Mouse (Mus musculus) urinary bladder, adult 2 months (tissue): ENCODE data around the gene Abcc5. TPM values are rescaled to one million over a fixed set of nuclear protein-coding genes. Genes with fewer than 3 reads are reported as not detected.
"Not testable (repeated sequence)": the region's sequence is repeated elsewhere in the genome, so short reads cannot be mapped to it uniquely, and the experiment has no call there.

Experiments
- DNase-seq: peaks from one replicate; pipeline ENCODE4 v3.0.0; 2022; ENCODE audit warnings: low spot score
- polyA plus RNA-seq: library from polyadenylated mRNA; depleted of rRNA; stranded (reverse); fragments of >200 nt; gene quantifications from 2 replicates; pipeline ENCODE4 v1.2.3, GENCODE M21; 2012; rRNA removed

The Abcc5 gene
- polyA plus RNA-seq: 128 and 170 TPM in 2 replicates

DNA sequence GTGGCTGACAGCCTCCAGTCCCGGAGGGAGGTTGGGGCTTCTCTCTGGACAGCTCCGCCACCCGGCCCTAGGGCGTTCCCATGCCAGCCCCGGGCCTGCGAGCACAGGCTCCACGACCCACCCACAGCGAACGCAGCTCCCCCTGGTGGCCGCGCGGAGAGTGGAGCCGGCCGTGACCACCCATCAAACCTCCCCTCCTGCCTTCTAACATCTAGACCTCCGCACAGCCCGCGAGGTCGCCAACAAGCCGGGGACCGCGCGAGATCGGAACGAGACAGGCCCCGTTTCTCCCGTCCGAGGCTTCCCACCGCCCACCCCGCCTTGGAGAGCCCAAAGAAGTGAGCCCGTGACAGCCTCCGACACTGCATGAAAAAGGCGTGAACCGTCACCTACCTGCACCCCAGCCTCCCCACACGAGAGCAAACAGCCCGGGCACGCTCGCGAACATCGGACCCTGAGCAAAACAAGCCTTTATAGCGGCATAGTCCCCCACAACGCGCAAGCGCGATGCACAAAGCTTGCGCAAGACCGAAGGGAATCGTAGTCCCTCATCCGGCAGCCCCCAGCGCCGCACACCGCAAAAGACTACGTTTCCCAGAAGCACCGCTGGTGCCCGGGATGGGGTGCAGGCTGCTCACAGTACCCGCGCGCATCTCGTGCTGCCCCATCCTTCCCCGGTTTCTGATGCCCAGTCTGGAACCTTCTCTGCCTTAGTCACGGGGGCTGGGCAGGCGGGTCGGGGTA is at the start of gene Abcc5:
TSS of gene Abcc5 (minus strand) at position 540 of the 744 bp plus-strand sequence.
- peak; percentile 86 for DNase-seq

DNA sequence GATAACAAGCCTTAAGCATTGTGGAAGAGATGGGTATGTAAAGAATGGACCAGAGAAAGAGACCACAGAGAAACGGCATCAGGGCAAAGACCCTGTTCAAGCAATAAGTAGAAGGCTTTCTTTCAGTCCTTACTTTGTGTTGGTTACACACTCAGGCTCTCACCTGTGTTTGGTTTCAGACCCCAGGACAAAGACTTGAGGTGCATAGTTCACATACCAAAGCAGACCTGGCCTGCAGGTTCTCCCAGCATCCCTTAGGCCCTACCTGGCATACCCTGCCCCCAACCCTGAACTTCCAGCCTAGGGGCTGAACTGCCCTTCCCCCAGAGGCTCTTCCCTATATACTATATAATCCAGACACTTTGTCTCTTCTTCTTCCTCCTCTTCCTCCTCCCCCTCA is 49.1 kb upstream of the Abcc5 start:
- DNase-seq: no peak

DNA sequence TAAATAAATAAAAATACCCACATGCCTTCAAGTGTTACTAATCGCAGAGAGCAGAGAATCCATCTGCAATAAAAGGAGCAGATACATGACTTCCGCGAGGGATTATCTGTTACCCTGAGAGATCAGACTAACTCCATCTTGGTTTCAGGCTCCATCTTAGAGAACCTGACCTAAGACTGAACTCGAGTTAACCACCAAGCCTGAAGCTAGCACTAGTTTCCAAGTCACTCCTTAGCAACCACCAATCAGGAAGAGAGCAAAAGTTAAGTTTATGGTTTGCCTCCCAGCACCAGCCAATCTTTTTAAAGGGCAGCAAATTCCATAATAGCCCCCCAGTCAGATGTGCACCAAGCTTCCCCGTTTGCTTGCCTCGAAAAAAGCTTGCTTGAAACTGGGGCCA is 48.6 kb upstream of the Abcc5 start:
- no peak for DNase-seq

DNA sequence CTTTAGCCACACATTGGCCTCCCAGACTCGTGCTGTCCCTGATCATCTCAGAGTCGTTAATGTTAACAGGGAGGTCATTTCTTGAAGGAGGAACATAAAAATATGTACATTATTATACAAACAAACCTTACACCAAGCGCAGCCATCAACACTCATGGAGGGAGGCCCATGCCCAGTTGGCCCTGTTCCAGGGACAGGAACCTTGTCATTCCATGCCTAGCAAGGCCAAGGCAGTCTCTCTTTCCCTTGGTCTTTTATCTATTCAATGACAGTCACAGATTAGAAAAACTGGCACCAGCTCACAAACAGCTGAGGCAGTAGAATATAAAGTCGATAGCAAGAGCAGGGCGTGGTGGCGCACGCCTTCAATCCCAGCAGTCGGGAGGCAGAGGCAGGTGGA is 48.0 kb upstream of the Abcc5 start:
- no peak for DNase-seq

DNA sequence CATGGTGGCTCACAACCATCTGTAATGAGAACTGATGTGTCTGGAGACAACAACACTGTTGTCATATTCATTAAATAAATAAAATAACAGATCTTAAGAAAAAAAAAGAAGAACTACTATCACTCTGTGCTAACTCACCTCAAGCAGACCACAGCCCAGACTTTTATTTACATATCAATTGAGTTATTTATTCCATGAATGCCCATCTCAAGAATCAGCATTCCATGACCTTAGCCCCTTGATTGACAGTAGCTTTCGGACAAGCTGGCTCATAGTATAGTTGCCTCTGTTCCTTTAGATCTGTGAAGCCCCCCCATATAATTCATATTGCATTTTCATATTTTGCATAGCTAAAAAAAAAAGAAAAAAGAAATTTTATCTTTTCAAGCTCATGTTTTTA is 47.6 kb upstream of the Abcc5 start:
- DNase-seq: no peak

DNA sequence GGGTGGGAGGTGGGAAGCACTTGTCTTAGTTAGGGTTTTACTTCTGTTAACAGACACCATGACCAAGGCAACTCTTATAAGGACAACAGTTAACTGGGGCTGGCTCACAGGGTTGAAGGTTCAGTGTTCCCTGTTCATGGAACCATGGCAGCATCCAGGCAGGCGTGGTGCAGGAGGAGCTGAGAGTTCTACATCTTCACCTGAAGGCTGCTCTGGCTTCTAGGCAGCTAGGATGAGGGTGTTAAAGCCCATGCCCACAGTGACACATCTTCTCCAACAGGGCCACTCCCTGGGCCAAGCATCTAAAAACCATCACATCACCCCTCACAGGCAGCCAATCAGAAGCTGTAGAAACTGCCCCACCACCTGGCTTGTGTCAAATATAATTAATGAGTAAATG is 45.5 kb upstream of the Abcc5 start:
- no peak for DNase-seq

DNA sequence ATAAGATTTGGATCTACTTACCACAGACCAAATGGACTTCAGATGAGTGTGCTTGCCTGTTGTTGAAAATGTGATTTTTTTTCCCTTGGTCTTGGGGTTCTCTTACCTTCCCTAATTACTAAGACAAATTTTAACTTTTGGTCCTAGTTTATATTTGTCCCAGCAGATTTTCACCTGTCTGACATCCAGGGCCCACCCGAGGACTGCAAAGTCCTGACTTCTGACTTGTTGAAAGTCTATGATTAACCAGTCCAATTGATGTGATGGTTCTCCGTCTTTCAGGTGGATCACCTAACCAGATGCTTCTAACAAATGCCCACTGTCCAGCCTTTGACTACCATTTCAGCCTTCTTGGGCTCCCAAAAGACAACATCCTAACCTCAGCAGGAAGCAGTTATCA is 44.8 kb upstream of the Abcc5 start:
- DNase-seq: no peak

DNA sequence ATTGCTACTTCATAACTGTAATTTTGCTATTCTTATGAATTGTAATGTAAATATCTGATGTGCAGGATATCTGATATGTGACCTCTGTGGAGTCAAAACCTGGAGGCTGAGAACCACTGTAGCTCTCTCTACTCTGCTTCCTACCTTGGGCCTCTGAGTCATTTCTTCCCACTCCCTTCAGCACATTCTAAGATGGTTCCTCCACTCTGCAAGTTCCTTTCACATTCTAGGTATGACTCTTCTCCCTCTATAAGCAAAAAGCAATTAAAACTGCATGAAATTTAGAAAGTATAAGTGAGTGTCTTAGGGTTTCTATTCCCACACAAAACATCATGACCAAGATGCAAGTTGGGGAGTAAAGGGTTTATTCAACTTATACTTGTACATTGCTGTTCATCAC is 38.5 kb upstream of the Abcc5 start:
- DNase-seq: no peak

DNA sequence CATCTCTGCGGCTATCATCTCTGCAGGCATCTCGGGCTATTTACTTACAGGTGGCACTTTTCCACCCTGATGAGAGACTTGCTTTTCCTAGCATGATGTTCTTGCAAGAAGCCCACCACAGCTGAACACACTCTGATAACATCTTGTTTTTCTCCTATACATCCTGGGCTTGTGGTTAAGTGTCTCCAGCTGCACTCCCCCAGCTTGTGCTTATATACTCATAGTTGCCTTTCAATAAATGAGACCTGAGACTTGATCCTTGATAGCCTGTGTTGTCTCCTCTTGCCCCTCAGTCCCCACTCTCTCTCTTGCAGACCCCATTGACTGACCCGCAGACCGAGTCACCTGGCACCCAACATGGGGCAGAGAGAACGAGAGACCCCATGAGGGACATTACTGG is 32.5 kb upstream of the Abcc5 start:
- not testable (repeated sequence) for DNase-seq

DNA sequence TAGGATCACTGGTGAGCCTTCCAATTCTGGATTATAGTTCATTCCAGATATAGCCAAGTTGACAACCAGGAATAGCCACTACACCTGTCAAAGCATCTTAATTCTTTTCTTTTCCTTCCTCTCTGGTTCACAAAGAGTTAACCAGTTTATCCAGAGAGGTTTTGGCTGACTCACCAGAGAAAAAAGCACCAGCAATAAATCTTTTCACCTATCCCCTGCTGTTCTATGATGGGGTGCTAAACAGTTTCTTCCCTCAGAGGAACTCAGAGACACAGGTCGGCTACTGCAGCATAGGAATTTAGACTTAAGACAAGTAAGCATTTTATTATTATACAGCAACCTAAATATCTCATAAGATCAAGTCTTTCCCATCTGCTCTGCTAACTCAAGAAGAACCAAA is 29.9 kb upstream of the Abcc5 start:
- no peak for DNase-seq

DNA sequence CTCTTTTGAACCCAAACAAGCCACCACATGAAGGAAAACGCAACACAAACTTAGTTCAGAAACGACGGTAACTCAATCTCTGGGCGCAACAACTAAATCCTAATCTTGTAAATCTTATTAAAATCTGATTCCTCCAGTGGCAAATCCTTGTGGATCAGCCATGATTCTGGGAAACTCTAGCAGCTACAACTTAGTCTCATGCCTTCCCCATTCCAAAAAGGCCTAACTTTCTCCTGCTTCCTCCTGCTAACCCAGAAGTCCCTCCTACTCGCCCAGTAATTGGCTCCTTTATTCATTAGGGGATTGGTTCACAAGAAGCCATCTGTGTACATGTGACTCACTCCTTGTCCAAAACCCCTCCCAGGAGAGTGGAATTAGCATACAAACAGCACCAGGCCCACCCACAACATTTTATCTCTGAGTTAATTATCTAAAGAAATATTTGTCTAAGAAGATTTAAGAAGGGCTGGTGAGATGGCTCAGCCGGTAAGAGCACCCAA is 28.0 kb upstream of the Abcc5 start:
- DNase-seq: no peak

DNA sequence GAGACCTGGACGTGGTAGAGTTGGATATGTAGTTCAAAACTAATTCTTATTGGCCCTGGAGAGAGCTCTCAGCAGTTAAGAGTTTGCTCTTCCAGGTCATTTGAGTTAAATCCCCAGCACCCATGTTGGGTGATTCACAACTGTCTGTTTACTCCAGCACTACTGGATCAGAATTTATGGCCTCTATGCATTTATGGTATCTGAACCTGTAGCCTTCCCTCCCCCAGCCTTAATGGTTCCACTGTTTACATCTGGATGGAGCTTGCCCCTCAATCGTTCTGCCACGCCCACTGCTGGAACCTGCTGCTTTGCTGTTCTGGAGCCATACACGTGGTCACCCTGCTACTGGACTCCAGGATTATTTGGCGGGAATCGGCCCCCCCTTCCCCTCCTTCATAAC is 25.6 kb upstream of the Abcc5 start:
- DNase-seq: no peak

DNA sequence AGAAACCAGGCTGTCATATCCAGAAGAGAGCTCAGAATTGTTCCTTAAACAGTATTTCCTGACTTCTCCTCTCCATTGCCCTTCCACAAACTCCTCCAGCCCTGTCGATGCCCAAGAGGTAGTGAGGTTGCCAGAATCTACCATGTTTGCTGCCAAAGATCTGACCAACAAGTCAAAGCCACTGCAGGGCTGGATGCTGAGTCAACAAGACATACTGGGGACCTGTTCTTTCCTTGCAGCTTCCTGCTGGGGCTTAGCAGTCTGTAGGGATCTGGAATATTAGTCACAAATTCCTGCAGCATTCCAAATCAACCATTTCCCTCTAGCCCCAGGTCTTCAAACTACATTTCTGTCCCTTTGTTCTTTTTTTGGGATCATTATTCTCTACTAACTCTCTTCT is 19.7 kb upstream of the Abcc5 start:
- DNase-seq: no peak

DNA sequence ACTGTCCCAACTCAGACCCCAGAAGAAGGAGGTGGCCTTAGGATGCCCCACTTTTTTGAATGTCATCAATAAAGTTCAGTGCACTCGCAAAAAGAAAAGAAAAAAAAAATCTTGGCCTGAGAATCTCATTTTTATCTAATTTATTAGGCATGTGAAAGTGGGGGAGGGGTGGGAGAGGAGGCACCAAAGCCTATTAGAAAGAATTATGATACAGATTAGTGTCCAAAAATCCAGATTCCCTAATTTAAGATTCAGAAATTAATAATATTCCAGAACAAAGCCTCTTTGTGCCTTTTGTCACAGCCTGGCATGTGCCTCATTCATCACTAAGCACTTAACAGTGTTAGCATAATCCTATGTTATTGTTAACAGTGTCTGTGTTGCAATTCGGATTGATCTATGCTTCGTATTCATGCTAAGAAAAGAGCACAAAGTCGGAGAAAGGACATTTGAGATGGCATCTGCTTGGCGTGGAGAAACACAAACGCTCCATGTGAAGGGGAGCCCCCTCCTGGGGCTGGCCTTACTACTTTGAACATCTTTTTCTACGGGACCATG is 18.7 kb upstream of the Abcc5 start:
- no peak for DNase-seq

DNA sequence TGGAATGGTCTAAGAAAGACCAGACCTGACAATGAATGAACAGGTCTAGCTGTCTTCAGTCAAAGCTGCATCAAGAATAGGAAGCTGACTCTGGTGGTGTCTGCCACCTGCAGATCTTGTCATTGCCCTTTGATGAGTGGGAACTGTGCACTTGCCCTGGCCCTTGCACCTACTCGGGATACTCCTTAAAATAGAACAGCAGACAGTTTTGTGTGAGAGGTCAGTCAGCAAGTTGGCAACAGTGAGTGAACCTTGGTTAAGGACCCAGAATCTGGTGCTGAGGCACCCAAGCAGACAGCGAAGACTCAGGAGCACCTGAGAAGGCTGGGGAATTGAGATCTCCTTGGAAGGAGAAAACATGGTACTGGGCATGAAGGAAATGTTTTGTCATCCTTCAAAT is 16.7 kb upstream of the Abcc5 start:
- no peak for DNase-seq

DNA sequence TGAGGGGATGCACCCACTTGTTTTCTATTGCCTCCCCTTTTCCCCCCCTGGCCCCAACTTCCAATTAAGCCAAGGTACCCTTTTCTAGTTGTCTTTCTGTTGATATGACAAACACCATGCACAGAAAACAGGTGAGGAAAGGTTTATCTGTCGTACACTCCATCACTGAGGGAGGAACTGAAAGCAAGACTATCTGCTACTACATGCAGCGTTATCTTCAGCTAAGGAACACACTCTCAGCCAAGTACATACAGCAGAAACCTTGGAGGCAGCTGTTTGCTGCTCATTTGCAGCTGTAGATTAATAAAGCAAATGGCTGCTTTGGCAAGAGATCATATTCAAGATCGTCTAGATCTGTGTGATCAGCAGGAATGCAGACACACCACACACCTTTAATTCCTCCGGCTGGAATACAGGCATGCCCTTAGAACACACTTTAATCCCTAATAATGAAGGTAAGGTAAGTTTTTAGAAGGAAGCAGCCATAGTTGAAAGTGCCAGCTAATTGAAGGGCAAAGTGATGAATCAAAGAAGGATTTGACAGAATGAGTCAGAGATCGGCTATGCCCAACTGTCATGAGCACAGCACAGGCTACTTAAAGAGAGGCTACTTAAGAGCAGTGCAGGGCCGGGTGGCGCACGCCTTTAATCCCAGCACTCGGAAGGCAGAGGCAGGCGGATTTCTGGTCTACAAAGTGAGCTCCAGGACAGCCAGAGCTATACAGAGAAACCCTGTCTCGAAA is 12.7 kb upstream of the Abcc5 start:
- no peak for DNase-seq

DNA sequence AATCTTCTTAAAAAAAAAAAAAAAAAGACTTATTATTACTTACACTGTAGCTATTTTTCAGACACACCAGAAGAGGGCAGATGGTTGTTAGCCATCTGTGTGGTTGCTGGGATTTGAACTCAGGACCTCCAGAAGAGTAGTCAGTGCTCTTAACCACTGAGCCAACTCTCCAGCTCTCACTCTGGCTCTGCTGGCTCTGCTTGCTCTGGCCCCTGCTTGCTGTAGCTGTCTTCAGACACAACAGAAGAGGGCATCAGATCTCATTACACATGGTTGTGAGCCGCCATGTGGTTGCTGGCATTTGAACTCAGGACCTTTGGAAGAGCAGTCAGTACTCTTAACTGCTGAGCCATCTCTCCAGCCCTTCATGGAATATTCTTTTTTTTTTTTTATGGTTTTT is 11.9 kb upstream of the Abcc5 start:
- not testable (repeated sequence) for DNase-seq

DNA sequence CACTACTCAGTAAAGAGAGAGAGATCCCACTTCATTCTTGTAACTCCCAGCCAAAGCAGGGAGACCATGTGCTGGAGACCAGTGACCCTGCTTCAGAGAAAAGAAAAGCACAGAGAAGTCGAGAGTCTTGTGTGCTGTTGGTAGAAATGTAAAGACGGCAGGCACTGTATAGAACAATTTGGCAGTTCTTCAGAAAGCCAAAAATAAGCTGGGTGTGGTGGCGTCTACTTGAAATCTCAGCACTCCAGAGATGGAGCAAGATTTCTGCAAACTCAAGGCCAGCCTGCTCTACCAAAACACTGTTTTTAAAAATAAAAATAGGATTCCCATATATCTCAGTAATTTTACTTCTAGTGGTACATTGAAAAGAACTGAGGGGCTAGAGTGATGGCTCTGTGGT is 10.1 kb upstream of the Abcc5 start:
- no peak for DNase-seq

DNA sequence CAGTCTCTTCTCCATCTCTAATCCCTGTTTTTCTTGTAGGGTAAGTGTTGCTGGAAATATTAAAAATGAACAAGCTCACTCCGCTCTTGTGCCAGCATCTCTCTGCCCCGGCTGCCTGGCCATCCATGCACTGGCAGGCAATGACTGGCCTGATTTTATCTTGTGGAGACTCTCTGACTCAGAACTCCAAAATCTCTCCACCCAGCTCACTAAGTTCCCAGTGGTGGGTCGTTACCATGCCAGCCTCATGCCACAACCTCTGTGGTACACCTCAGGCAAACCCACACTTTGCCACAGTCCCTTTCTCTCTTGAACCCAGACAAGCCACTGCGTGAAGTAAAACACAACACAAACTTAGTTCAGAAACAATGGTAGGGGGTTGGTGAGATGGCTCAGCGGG is 3.1 kb upstream of the Abcc5 start:
- DNase-seq: no peak

DNA sequence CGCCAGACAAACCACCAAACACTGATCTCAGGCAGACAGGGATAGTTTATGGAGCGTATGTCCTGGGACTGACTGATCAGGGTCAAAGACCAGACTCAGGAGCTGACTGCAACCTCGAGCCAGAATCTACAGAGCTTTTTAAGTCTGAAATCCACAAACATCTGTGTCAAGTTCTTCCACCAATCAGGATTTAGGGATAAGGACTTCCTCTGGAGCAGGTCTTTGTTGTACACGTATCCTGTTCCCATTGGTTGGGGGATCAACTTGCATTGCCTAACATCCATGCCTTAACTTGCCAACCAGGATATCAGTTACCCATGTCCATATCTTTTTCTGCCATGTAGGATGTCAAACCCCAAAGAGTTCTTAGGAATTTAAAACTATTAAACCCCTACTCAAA is 1.4 kb upstream of the Abcc5 start:
- no peak for DNase-seq

DNA sequence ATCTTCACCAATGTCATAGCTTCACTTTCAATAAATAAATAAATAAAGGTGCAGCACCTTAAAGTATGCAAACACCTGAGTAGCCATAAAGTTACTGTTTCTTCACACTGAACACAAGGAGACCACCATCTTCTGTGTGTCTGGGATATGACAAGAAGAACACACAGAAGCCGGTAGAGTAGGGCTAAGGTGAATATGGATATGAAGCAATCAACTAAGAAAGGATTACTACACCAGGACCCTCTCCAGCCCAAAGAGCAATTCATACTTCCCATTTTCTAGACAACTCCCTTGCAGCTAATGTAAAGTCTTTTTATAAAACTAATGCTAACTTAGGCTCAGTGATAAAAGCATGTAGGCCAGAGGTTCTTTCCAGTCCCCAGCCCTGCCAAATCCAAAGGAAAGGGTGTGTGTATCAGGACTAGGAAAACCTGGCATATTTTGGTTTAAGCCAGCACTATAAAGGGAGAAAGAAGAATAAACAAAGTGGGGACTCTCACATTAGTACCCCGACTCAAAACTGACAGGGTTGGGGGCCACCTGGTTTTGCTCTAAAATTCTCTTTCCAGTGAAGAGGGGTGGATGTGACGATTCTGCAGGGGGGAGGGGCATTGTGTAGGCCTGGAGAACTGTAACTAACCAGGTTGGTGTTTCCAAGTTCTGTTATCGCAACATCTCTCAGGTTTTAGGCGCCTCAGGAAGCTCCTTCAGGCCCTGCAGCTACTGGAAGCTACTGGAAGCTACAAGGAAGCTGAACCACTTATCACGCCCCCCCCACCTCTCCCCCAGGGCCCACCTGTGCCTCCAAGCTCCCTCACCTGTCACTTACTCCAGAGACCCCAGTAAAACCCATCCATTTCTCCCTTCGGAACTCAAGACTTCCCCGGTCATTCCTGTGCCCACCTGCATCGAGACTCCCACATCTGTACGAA is 1.2 kb downstream of the Abcc5 start:
- no peak for DNase-seq

DNA sequence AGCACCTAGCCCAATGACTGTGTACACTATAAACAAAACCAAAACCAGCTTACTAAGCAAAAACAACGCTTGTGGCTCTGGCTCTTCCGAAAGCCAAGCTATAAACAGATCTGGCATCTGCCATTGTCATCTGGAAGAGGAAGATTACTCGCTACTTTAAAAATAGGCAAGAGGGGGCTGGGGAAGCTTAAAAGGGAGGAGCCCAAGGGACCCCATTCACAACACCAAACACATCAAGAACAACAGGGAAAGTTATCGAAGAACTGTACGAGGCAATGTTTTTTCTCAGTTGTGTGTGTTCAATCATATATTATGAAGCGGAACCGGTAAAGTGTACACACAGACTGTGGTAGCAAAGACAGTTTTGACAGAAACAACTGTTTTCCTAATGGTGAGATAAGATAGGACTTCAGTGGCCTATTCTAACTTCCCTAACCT is 1.9 kb downstream of the Abcc5 start:
- no peak for DNase-seq
